Mouse (Mus musculus) neural tube, embryonic 13.5 days (tissue): Measurements from ENCODE around the gene Snx29. TPM values are rescaled to one million over a fixed set of nuclear protein-coding genes. Genes with fewer than 3 reads are reported as not detected.

ENCODE experiments used
- ATAC-seq: fragments of 200-750 bp; cut with Nextera tagmentation; 2 replicates; pipeline ENCODE4 v1.8.0; 2017; ENCODE audit warnings: low read depth, mild to moderate bottlenecking, moderate TSS enrichment, moderate library complexity
- H3K27ac ChIP-seq: fragments of 300-500 bp; sonication (generic); replicated peaks from 2 replicates; pipeline ENCODE4 v1.5.1; 2015; ENCODE audit warnings: moderate library complexity, mild to moderate bottlenecking, inconsistent platforms
- H3K27me3 ChIP-seq: fragments of 300-500 bp; sonication (generic); 2 replicates; pipeline ENCODE4 v1.6.1; 2015; ENCODE audit warnings: mild to moderate bottlenecking, inconsistent platforms
- H3K36me3 ChIP-seq: fragments of 300-500 bp; sonication (generic); 2 replicates; pipeline ENCODE4 v1.6.1; 2015; ENCODE audit warnings: mild to moderate bottlenecking, inconsistent platforms
- H3K4me1 ChIP-seq: fragments of 300-500 bp; sonication (generic); replicated peaks from 2 replicates; pipeline ENCODE4 v1.6.1; 2015; ENCODE audit warnings: inconsistent platforms
- H3K4me2 ChIP-seq: fragments of 300-500 bp; sonication (generic); 2 replicates; pipeline ENCODE4 v1.6.1; 2015; ENCODE audit warnings: inconsistent platforms, mild to moderate bottlenecking, moderate library complexity
- H3K4me3 ChIP-seq: fragments of 300-500 bp; sonication (generic); 2 replicates; pipeline ENCODE4 v1.5.1; 2015; ENCODE audit warnings: mild to moderate bottlenecking, inconsistent platforms
- H3K9ac ChIP-seq: fragments of 300-500 bp; sonication (generic); 2 replicates; pipeline ENCODE4 v1.6.1; 2015; ENCODE audit warnings: moderate library complexity, mild to moderate bottlenecking, inconsistent platforms
- H3K9me3 ChIP-seq: fragments of 300-500 bp; sonication (generic); 2 replicates; pipeline ENCODE4 v1.6.1; 2016; ENCODE audit warnings: inconsistent platforms
- WGBS: fragments of 180-500 bp; shearing (Covaris S2); methylation state at CpG from one replicate; pipeline ENCODE4 v1.1.7; 2015; 5-methylcytosine and 5-hydroxymethylcytosine counted together
- polyA plus RNA-seq: library from polyadenylated mRNA; unstranded; fragments of >200 nt; fragmentation: Nextera tagmentation; extraction: Ambion mirVana; gene quantifications from 2 replicates; pipeline ENCODE4 v1.2.1, GENCODE M21; 2015

The Snx29 gene
- polyA plus RNA-seq, 1 experiment from 2014 or later: 17.2 TPM

GRCm38 (mm10) chr16:11457609-11458350 lies 135.1 kb downstream of the Snx29 start:
- Histone ChIP-seq H3K9me3 (no peaks in the 10 kb centered on the region; the same call in 1 of the 2 replicates), H3K27ac (0 out of 2 replicates have a peak overlapping the region, but pooled peaks have one; percentile 7), H3K4me1 (peaks cover 5% of the 10 kb centered on the region; the same call in 1 of the 2 replicates), H3K36me3 (peaks cover 36% of the 10 kb centered on the region), H3K9ac (no peak overlapping the region; the same call in 1 of the 2 replicates), H3K4me2 (no peak overlapping the region), H3K4me3 (no peak overlapping the region), H3K27me3 (no peaks in the 10 kb centered on the region)
- WGBS: 26% methylated on average over 2 of the region's 2 CpGs
- ATAC-seq: peak; percentile 53; the same call in 1 of the 2 replicates

- ATAC-seq: no peak
These were observed 137.5 kb downstream of the Snx29 start for GRCm38 (mm10) chr16:11460210-11460609.

GRCm38 (mm10) chr16:11461612-11462011 lies 138.9 kb downstream of the Snx29 start:
- no peak overlapping the region for H3K4me2 ChIP-seq
- 0 out of 2 replicates have a peak overlapping the region, but pooled peaks have one; percentile 20 for H3K27ac ChIP-seq
- H3K9ac ChIP-seq: no peak overlapping the region
- no peaks in the 10 kb centered on the region for H3K9me3 ChIP-seq
- 0 out of 2 replicates have a peak, but pooled peaks cover 12% of the 10 kb centered on the region for H3K36me3 ChIP-seq
- peaks cover 5% of the 10 kb centered on the region; the same call in 1 of the 2 replicates for H3K4me1 ChIP-seq
- no peaks in the 10 kb centered on the region for H3K27me3 ChIP-seq
- H3K4me3 ChIP-seq: no peak overlapping the region
- 83% methylated on average over 7 of the region's 7 CpGs for WGBS
- ATAC-seq: no peak

More at GRCm38 (mm10) chr16:11460210-11460609, 137.5 kb downstream of the Snx29 start:
- Histone ChIP-seq H3K9me3 (no peaks in the 10 kb centered on the region), H3K27ac (no peak overlapping the region), H3K9ac (no peak overlapping the region), H3K4me1 (peaks cover 5% of the 10 kb centered on the region; the same call in 1 of the 2 replicates), H3K4me3 (no peak overlapping the region), H3K36me3 (peaks cover 17% of the 10 kb centered on the region), H3K27me3 (no peaks in the 10 kb centered on the region), H3K4me2 (no peak overlapping the region)
- 84% methylated on average over 1 of the region's 1 CpGs for WGBS

- Histone ChIP-seq H3K36me3 (0 out of 2 replicates have a peak, but pooled peaks cover 11% of the 10 kb centered on the region), H3K4me2 (no peak overlapping the region), H3K4me1 (peaks cover 10% of the 10 kb centered on the region), H3K27me3 (no peaks in the 10 kb centered on the region), H3K27ac (no peak overlapping the region), H3K4me3 (no peak overlapping the region), H3K9me3 (no peaks in the 10 kb centered on the region), H3K9ac (no peak overlapping the region)
- peak; percentile 48 for ATAC-seq
- whole genome bisulfite sequencing: 62% methylated on average over 15 of the region's 15 CpGs
These were observed 145.9 kb downstream of the Snx29 start for GRCm38 (mm10) chr16:11468533-11469179.

- 80% methylated on average over 3 of the region's 3 CpGs for WGBS
- Histone ChIP-seq H3K9me3 (no peaks in the 10 kb centered on the region), H3K27me3 (no peaks in the 10 kb centered on the region), H3K4me1 (peaks cover 18% of the 10 kb centered on the region), H3K4me3 (no peak overlapping the region), H3K27ac (no peak overlapping the region), H3K4me2 (no peak overlapping the region), H3K9ac (no peak overlapping the region), H3K36me3 (0 out of 2 replicates have a peak, but pooled peaks cover 9% of the 10 kb centered on the region)
- no peak for ATAC-seq
These were observed 146.8 kb downstream of the Snx29 start for GRCm38 (mm10) chr16:11469491-11469890.

- Histone ChIP-seq H3K36me3 (peaks cover 10% of the 10 kb centered on the region; the same call in 1 of the 2 replicates), H3K4me2 (no peak overlapping the region), H3K4me3 (no peak overlapping the region), H3K9me3 (no peaks in the 10 kb centered on the region), H3K9ac (no peak overlapping the region), H3K27me3 (no peaks in the 10 kb centered on the region), H3K4me1 (peaks cover 19% of the 10 kb centered on the region), H3K27ac (no peak overlapping the region)
- no peak for ATAC-seq
- 90% methylated on average over 2 of the region's 2 CpGs for WGBS
These were observed 148.5 kb downstream of the Snx29 start for GRCm38 (mm10) chr16:11471246-11471645.

- H3K9me3 ChIP-seq: no peaks in the 10 kb centered on the region
- H3K27me3 ChIP-seq: no peaks in the 10 kb centered on the region
- ATAC-seq: peak; percentile 40; the same call in 1 of the 2 replicates
- no peak overlapping the region for H3K4me3 ChIP-seq
- WGBS: 58% methylated on average over 4 of the region's 4 CpGs
- H3K9ac ChIP-seq: no peak overlapping the region
- peak overlapping the region; percentile 4; the same call in 1 of the 2 replicates for H3K27ac ChIP-seq
- peaks cover 19% of the 10 kb centered on the region for H3K4me1 ChIP-seq
- peaks cover 10% of the 10 kb centered on the region; the same call in 1 of the 2 replicates for H3K36me3 ChIP-seq
- no peak overlapping the region for H3K4me2 ChIP-seq
These were observed 150.1 kb downstream of the Snx29 start for GRCm38 (mm10) chr16:11472852-11473251.

GRCm38 (mm10) chr16:11473474-11473873 lies 150.8 kb downstream of the Snx29 start:
- peaks cover 19% of the 10 kb centered on the region for H3K4me1 ChIP-seq
- H3K27ac ChIP-seq: 0 out of 2 replicates have a peak overlapping the region, but pooled peaks have one; percentile 4
- no peak for ATAC-seq
- H3K4me2 ChIP-seq: no peak overlapping the region
- H3K9ac ChIP-seq: no peak overlapping the region
- H3K36me3 ChIP-seq: peaks cover 10% of the 10 kb centered on the region; the same call in 1 of the 2 replicates
- no peak overlapping the region for H3K4me3 ChIP-seq
- no peaks in the 10 kb centered on the region for H3K27me3 ChIP-seq
- 88% methylated on average over 3 of the region's 3 CpGs for WGBS
- no peaks in the 10 kb centered on the region for H3K9me3 ChIP-seq

- H3K9ac ChIP-seq: no peak overlapping the region
- H3K27me3 ChIP-seq: no peaks in the 10 kb centered on the region
- H3K4me1 ChIP-seq: peaks cover 19% of the 10 kb centered on the region
- no peak overlapping the region for H3K4me3 ChIP-seq
- H3K27ac ChIP-seq: no peak overlapping the region
- 79% methylated on average over 6 of the region's 6 CpGs for WGBS
- H3K4me2 ChIP-seq: no peak overlapping the region
- H3K9me3 ChIP-seq: no peaks in the 10 kb centered on the region
- peaks cover 10% of the 10 kb centered on the region; the same call in 1 of the 2 replicates for H3K36me3 ChIP-seq
- no peak for ATAC-seq
These were observed 151.3 kb downstream of the Snx29 start for GRCm38 (mm10) chr16:11473893-11474505.

GRCm38 (mm10) chr16:11475137-11475943 lies 152.6 kb downstream of the Snx29 start:
- ATAC-seq: no peak
- Histone ChIP-seq H3K36me3 (peaks cover 10% of the 10 kb centered on the region; the same call in 1 of the 2 replicates), H3K4me2 (no peak overlapping the region), H3K27me3 (no peaks in the 10 kb centered on the region), H3K4me1 (peaks cover 19% of the 10 kb centered on the region), H3K4me3 (no peak overlapping the region), H3K9ac (no peak overlapping the region), H3K27ac (no peak overlapping the region), H3K9me3 (no peaks in the 10 kb centered on the region)
- 80% methylated on average over 10 of the region's 10 CpGs for WGBS

GRCm38 (mm10) chr16:11476314-11476713 lies 153.6 kb downstream of the Snx29 start:
- Histone ChIP-seq H3K9me3 (no peaks in the 10 kb centered on the region), H3K36me3 (peaks cover 11% of the 10 kb centered on the region; the same call in 1 of the 2 replicates), H3K4me1 (peaks cover 19% of the 10 kb centered on the region), H3K27ac (no peak overlapping the region), H3K9ac (no peak overlapping the region), H3K27me3 (no peaks in the 10 kb centered on the region), H3K4me3 (no peak overlapping the region), H3K4me2 (no peak overlapping the region)
- ATAC-seq: no peak
- 91% methylated on average over 1 of the region's 1 CpGs for WGBS
